Mouse (Mus musculus): ENCODE results near the gene Vezt. TPM values are rescaled to one million over a fixed set of nuclear protein-coding genes. Genes with fewer than 3 reads are reported as not detected.

The Vezt gene
- total RNA-seq, 4 experiments from 2014 or later, result 58.6 to 84.9 (median 69.7) TPM

- no peak for DNase-seq (ENCODE audit: low spot score in 2 of 2)
Observed at GRCm38 (mm10) chr10:94038366-94039260, 3.0 kb upstream of the Vezt start.

GRCm38 (mm10) chr10:94037596-94037995 is 2.0 kb upstream of the Vezt start:
- DNase-seq (ENCODE audit: low spot score in 2 of 2), result no peak

- no peak for DNase-seq (ENCODE audit: low spot score in 2 of 2)
Observed at GRCm38 (mm10) chr10:94037196-94037595, 1.6 kb upstream of the Vezt start.

GRCm38 (mm10) chr10:94036375-94036758 is 750 bp upstream of the Vezt start:
- no peak for DNase-seq (ENCODE audit: low spot score in 2 of 2)

GRCm38 (mm10) chr10:94034876-94035657 is 550 bp downstream of the Vezt start:
- DNase-seq (ENCODE audit: low spot score in 2 of 2), result peak; percentile 20 to 41

- no peak for DNase-seq (ENCODE audit: low spot score in 2 of 2)
Observed at GRCm38 (mm10) chr10:94031164-94031563, 4.5 kb downstream of the Vezt start.

GRCm38 (mm10) chr10:94028493-94028892 is 7.1 kb downstream of the Vezt start:
- DNase-seq (ENCODE audit: low spot score in 2 of 2), result no peak

- no peak for DNase-seq (ENCODE audit: low spot score in 2 of 2)
Observed at GRCm38 (mm10) chr10:94025079-94025478, 10.5 kb downstream of the Vezt start.

GRCm38 (mm10) chr10:94021059-94021458 is 14.6 kb downstream of the Vezt start:
- DNase-seq (ENCODE audit: low spot score in 2 of 2), result no peak

GRCm38 (mm10) chr10:94020587-94020986 is 15.0 kb downstream of the Vezt start:
- DNase-seq (ENCODE audit: low spot score in 2 of 2), result no peak

GRCm38 (mm10) chr10:94017455-94017854 is 18.2 kb downstream of the Vezt start:
- DNase-seq (ENCODE audit: low spot score in 2 of 2), result no peak

GRCm38 (mm10) chr10:94014200-94014599 is 21.4 kb downstream of the Vezt start:
- DNase-seq (ENCODE audit: low spot score in 2 of 2), result no peak

GRCm38 (mm10) chr10:94013196-94013595 is 22.4 kb downstream of the Vezt start:
- DNase-seq (ENCODE audit: low spot score in 2 of 2), result peak in 1 of 2 experiments; percentile 27

GRCm38 (mm10) chr10:94011024-94011423 is 24.6 kb downstream of the Vezt start:
- DNase-seq (ENCODE audit: low spot score in 2 of 2), result no peak

- DNase-seq (ENCODE audit: low spot score in 2 of 2), result no peak
Observed at GRCm38 (mm10) chr10:94009991-94010679, 25.5 kb downstream of the Vezt start.

GRCm38 (mm10) chr10:94008356-94008755 is 27.3 kb downstream of the Vezt start:
- no peak for DNase-seq (ENCODE audit: low spot score in 2 of 2)

- DNase-seq (ENCODE audit: low spot score in 2 of 2), result no peak
Observed at GRCm38 (mm10) chr10:94000223-94000622, 35.4 kb downstream of the Vezt start.

GRCm38 (mm10) chr10:93999357-93999756 is 36.3 kb downstream of the Vezt start:
- no peak for DNase-seq (ENCODE audit: low spot score in 2 of 2)

- no peak for DNase-seq (ENCODE audit: low spot score in 2 of 2)
Observed at GRCm38 (mm10) chr10:93995100-93995499, 40.5 kb downstream of the Vezt start.

- no peak for DNase-seq (ENCODE audit: low spot score in 2 of 2)
Observed at GRCm38 (mm10) chr10:93994136-93994535, 41.5 kb downstream of the Vezt start.

GRCm38 (mm10) chr10:93985357-93985756 is 50.3 kb downstream of the Vezt start:
- DNase-seq (ENCODE audit: low spot score in 2 of 2), result no peak

GRCm38 (mm10) chr10:93969306-93969705 is 66.3 kb downstream of the Vezt start:
- DNase-seq (ENCODE audit: low spot score in 2 of 2), result no peak
